Mouse (Mus musculus) embryonic fibroblast, embryonic 13.5 days (primary cell): ENCODE measurements around the gene Rpl15. TPM values are rescaled to one million over a fixed set of nuclear protein-coding genes. Genes with fewer than 3 reads are reported as not detected.
A peak's percentile ranks its signal among the peaks of the same experiment; 100 is the strongest.
"Not testable (repeated sequence)": the region's sequence is repeated elsewhere in the genome, so short reads cannot be mapped to it uniquely, and the experiment has no call there.

ENCODE experiments used
- H3K27ac ChIP-seq: 2 replicates; pipeline ENCODE4 v1.5.1; 2012; ENCODE audit warnings: low read length, control low read depth, inconsistent platforms; ENCODE audit not compliant: insufficient read depth
- H3K4me1 ChIP-seq: 2 replicates; pipeline ENCODE4 v1.6.1; 2011; ENCODE audit warnings: low read length; ENCODE audit not compliant: control insufficient read depth, insufficient read depth
- H3K4me3 ChIP-seq: 2 replicates; pipeline ENCODE4 v1.5.1; 2011; ENCODE audit warnings: mild to moderate bottlenecking, control low read depth, low read length; ENCODE audit not compliant: insufficient read depth
- CTCF ChIP-seq: IDR thresholded peaks from 2 replicates; pipeline ENCODE4 v1.5.1; 2011; ENCODE audit warnings: mild to moderate bottlenecking, control low read depth, low read length, moderate library complexity, borderline replicate concordance; ENCODE audit not compliant: insufficient read depth
- POLR2A ChIP-seq: IDR thresholded peaks from 2 replicates; pipeline ENCODE4 v1.6.1; 2011; ENCODE audit warnings: low read depth, mild to moderate bottlenecking, control low read depth, low read length, moderate library complexity
- polyA plus RNA-seq: library from polyadenylated mRNA; stranded (reverse); fragments of >200 nt; gene quantifications from 2 replicates; pipeline ENCODE4 v1.2.4, GENCODE M21; 2011; ENCODE audit warnings: low read depth; ENCODE audit not compliant: missing spikeins, insufficient read length

Rpl15 gene
- polyA plus RNA-seq, 1 experiment, result 799 TPM

DNA sequence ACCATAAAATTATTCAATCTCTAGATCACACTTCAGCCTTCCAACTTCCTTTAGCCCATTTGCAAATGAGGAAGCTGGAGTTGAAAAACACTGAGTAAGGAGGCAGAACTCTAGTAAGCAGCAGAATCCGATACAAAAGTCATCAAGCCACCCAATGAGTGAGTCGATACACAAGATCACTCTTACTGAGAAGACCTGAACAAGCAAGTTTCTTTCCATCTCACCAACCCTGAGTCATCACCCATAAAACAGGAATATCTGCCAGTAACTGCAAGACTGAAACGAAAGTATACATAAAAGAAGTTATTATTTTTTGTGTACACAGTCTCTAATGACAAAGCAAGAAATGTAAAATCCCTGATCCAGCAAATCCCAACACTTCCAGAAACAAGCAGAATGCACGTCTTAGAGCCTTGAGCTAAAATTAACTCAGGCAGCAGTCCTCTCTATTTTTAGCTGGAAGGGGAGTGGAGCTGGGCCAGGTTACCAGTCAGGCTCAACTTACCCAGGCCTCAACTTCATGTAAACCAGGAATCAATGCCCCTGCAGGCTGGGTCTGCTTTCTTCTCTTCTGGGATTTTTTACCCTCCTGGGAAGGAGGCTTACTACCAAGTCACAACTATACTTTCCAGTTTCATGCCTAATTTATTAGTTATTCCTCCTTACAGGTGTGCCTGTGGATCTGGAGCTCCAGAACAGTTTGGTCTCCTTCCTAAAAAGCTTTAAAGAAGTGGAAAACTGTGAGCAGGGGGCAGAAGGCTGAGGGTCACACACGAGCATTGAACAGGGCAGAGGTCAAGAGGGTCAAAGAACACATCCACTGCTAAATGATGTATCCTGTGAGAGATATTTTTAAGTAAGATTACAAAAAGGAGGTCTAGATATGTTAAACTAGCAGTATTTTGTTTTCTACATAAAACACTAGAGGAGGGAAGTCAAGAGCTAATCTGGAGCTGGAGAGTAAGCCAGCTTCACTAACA, 36.9 kb downstream of the Rpl15 start:
- Histone ChIP-seq H3K4me3 (no peak overlapping the region), H3K27ac (peak overlapping the region; percentile 87), H3K4me1 (peaks cover 8% of the 10 kb centered on the region; the same call in 1 of the 2 replicates)
- TF ChIP-seq CTCF, result no peak
- TF ChIP-seq POLR2A, result no peak

DNA sequence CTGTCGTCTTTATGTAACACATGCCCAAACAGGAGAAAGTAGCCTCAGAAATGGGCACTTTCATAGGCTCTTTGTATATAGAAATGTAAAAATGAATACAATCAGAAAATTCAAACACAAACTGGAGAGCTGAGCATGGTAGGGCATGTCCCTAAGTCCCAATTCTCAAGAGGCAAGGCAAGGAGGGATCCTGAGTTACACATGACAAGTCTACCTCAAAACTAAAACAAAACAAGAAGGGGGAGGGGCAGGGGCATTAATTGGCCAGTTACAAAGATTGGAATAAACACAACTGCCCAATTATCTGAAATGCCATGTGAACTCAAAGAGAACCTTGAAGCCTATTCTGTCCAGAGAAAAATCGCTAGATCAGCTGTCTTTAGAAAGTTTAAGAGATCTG, 38.1 kb downstream of the Rpl15 start:
- H3K4me3 ChIP-seq, result no peak overlapping the region
- TF ChIP-seq POLR2A (no peak), CTCF (no peak)
- H3K4me1 ChIP-seq, result peaks cover 8% of the 10 kb centered on the region; the same call in 1 of the 2 replicates
- H3K27ac ChIP-seq, result no peak overlapping the region; the same call in 1 of the 2 replicates

DNA sequence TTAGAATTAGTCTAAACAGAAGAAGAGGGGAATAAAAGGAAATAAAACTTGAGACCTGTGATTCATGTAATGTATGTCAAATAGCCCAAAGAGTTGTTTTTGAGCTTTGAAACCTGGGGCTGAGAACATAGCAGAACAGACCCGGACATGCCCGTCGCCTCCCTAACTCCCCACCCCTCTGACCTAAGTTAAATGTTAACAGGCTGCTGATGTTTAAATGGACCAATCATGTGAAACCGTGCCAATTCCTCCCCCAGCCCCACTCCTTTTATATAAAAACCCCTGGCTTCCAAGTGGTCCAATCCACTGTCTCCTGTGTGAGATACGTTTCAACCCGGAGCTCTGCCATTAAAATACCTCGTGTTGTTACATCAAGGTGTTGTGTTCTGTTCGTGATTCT, 39.3 kb downstream of the Rpl15 start:
- H3K4me1 ChIP-seq, H3K4me3 ChIP-seq, H3K27ac ChIP-seq: not testable (repeated sequence)

DNA sequence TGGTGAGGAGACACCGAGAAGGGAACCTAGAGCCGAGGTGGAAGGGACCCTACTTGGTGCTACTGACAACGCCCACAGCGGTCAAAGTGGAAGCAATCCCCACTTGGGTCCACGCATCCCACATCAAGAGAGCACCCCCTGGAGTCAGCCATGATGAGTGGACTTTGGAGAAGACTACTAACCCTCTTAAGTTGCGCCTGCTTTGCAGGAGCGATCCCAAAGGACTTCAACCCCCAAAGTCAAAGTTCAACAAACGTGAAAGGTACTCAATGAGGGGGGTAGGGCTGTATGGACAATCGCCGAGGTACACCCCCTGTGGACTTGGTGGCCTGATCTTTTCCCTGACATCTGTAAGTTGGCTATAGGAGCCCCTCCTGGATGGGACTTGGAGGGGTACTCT, 41.4 kb downstream of the Rpl15 start:
- H3K27ac ChIP-seq, H3K4me3 ChIP-seq, H3K4me1 ChIP-seq: not testable (repeated sequence)

DNA sequence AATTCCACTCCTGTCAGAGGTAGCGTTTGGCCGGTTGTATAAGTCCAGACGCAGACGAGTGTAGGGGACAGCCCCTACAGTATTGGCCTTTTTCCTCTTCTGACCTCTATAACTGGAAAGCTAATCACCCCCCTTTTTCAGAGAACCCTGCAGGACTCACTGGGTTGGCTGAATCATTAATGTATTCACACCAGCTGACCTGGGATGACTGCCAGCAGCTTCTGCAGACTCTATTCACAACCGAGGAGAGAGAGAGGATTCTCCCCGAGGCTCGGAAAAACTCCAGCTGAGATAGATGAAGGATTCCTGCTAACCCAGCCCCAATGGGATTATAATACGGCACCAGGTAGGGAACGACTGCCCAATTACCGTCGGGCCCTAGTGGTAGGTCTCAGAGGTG, 45.0 kb downstream of the Rpl15 start:
- not testable (repeated sequence) for H3K27ac ChIP-seq, H3K4me1 ChIP-seq, H3K4me3 ChIP-seq

DNA sequence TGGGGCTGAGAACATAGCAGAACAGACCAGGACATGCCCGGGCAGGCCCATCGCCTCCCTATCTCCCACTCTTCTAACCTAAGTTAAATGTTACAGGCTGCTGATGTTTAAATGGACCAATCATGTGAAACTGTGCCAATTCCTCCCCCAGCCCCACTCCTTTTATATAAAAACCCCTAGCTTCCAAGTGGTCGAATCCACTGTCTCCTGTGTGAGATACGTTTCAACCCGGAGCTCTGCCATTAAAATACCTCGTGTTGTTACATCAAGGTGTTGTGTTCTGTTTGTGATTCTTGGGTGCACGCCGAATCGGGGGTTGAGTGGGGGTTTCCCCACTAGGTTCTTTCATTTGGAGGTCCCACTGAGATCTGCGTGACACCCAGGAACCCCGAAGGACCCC, 45.8 kb downstream of the Rpl15 start:
- H3K27ac ChIP-seq, H3K4me3 ChIP-seq, H3K4me1 ChIP-seq: not testable (repeated sequence)

DNA sequence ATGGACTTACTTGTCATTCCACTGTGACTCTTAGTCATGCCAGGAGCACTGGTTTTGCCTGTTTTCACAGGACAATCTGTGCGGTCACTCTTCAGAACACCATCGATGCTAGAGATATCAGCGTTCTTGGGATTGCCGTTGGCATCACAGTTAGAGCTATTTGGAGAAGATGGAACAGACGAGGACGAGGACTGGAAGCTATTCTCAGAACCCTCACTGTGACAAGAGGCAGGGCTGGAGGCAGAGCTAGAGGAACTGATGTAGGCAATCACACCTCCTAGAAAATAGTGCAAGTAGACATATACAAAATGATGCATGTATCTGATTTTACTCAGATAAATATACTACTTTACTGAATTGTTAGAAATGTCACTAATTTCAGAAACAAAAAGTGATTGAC, 49.2 kb downstream of the Rpl15 start:
- no peak overlapping the region for H3K4me3 ChIP-seq
- TF ChIP-seq POLR2A, result no peak
- no peak for TF ChIP-seq CTCF
- H3K27ac ChIP-seq, result no peak overlapping the region
- H3K4me1 ChIP-seq, result no peaks in the 10 kb centered on the region

Other genes starting within 250 kb of the Rpl15 start
- gene Nr1d2, start 32.3 kb downstream of the Rpl15 start, polyA plus RNA-seq, result 31.3 and 35.8 TPM in 2 replicates
- gene Nkiras1, start 255 bp downstream of the Rpl15 start, polyA plus RNA-seq, result 13.7 and 18.6 TPM in 2 replicates
- gene Ube2e1, start 60.5 kb upstream of the Rpl15 start, polyA plus RNA-seq, result 99.1 and 106 TPM in 2 replicates